Mouse (Mus musculus): ENCODE measurements around the gene Sapcd2.
"Not testable (repeated sequence)": the region's sequence is repeated elsewhere in the genome, so short reads cannot be mapped to it uniquely, and the experiment has no call there.

Gene Sapcd2

GRCm38 (mm10) chr2:25372644-25373391 is 697 bp downstream of the Sapcd2 start:
- no peak for DNase-seq (ENCODE audit: low spot score)

GRCm38 (mm10) chr2:25373431-25373830 is 1.3 kb downstream of the Sapcd2 start:
- no peak for DNase-seq (ENCODE audit: low spot score)

- no peak for DNase-seq (ENCODE audit: low spot score)
These were observed 4.5 kb downstream of the Sapcd2 start for GRCm38 (mm10) chr2:25376589-25376988.

- DNase-seq (ENCODE audit: low spot score): no peak
These were observed 12.4 kb downstream of the Sapcd2 start for GRCm38 (mm10) chr2:25384492-25384891.

GRCm38 (mm10) chr2:25391266-25391665 is 19.1 kb downstream of the Sapcd2 start:
- DNase-seq (ENCODE audit: low spot score): no peak

GRCm38 (mm10) chr2:25394281-25395221 is 22.4 kb downstream of the Sapcd2 start:
- DNase-seq (ENCODE audit: low spot score): no peak

- DNase-seq (ENCODE audit: low spot score): no peak
These were observed 23.8 kb downstream of the Sapcd2 start, which contains the start of gene Entpd2 for GRCm38 (mm10) chr2:25395721-25396596. Gene Entpd2 (plus strand): TSS chr2:25395874.

GRCm38 (mm10) chr2:25396597-25396983 is 24.5 kb downstream of the Sapcd2 start:
- no peak for DNase-seq (ENCODE audit: low spot score)

- no peak for DNase-seq (ENCODE audit: low spot score)
These were observed 24.9 kb downstream of the Sapcd2 start for GRCm38 (mm10) chr2:25397010-25397409.

- DNase-seq (ENCODE audit: low spot score): no peak
These were observed 25.9 kb downstream of the Sapcd2 start for GRCm38 (mm10) chr2:25398065-25398464.

- no peak for DNase-seq (ENCODE audit: low spot score)
These were observed 26.9 kb downstream of the Sapcd2 start, which contains the start of gene Npdc1 for GRCm38 (mm10) chr2:25399051-25399450. Gene Npdc1 (plus strand): TSS chr2:25399351.

GRCm38 (mm10) chr2:25400291-25400690 is 28.2 kb downstream of the Sapcd2 start:
- no peak for DNase-seq (ENCODE audit: low spot score)

- DNase-seq (ENCODE audit: low spot score): no peak
These were observed 28.6 kb downstream of the Sapcd2 start for GRCm38 (mm10) chr2:25400764-25401163.

- peak; percentile 46 for DNase-seq (ENCODE audit: low spot score)
These were observed 30.4 kb downstream of the Sapcd2 start for GRCm38 (mm10) chr2:25402377-25402971.

GRCm38 (mm10) chr2:25402972-25403601 is 31.0 kb downstream of the Sapcd2 start:
- peak; percentile 32 for DNase-seq (ENCODE audit: low spot score)

- no peak for DNase-seq (ENCODE audit: low spot score)
These were observed 31.9 kb downstream of the Sapcd2 start for GRCm38 (mm10) chr2:25403994-25404393.

- no peak for DNase-seq (ENCODE audit: low spot score)
These were observed 36.8 kb downstream of the Sapcd2 start for GRCm38 (mm10) chr2:25408908-25409307.

GRCm38 (mm10) chr2:25413436-25413835 is 41.3 kb downstream of the Sapcd2 start:
- not testable (repeated sequence) for DNase-seq (ENCODE audit: low spot score)

GRCm38 (mm10) chr2:25417426-25417825 is 45.3 kb downstream of the Sapcd2 start:
- DNase-seq (ENCODE audit: low spot score): no peak

GRCm38 (mm10) chr2:25421896-25422295 is 49.8 kb downstream of the Sapcd2 start:
- no peak for DNase-seq (ENCODE audit: low spot score)
